Mouse (Mus musculus): Measurements from ENCODE around the gene Tom1. TPM values are rescaled to one million over a fixed set of nuclear protein-coding genes. Genes with fewer than 3 reads are reported as not detected.

The Tom1 gene
- polyA plus RNA-seq, 1 experiment from 2014 or later: 17.9 TPM

DNA sequence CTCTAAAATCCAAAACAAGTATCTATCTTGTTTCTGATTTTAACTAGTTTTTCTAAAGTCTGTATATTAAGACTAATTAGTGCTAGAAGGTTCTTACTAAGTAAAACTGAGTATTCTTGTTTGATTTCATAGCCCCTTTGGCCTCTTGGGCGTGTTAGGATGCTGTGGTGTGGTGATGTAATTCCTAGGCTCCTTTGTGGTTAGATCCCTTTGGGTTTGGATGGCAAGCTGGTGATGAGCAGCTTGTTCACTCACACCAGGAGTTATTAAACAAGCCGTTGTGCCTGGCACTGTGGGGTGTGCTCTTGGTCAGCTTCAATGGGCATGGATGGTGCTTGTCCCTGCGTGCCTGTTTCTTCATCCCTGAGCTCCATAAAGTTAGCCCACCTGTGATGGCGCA, 19.8 kb downstream of the Tom1 start:
- no peaks in the 10 kb centered on the region for H3K9me3 ChIP-seq (ENCODE audit: low read length)
- no peak overlapping the region for H3K9ac ChIP-seq (replicated peaks)
- H3K4me1 ChIP-seq (ENCODE audit: insufficient read depth): 0 out of 2 replicates have a peak, but pooled peaks cover under 1% of the 10 kb centered on the region
- ATAC-seq (no peak), DNase-seq (no peak)
- no peak overlapping the region for H3K4me2 ChIP-seq (ENCODE audit: low read depth, low read length)
- WGBS (ENCODE audit: insufficient replicate concordance): 83% methylated on average over 4 of the region's 4 CpGs
- no peaks in the 10 kb centered on the region for H3K27me3 ChIP-seq (ENCODE audit: insufficient read depth, low read length)
- H3K27ac ChIP-seq (ENCODE audit: low read depth): no peak overlapping the region
- no peak overlapping the region for H3K4me3 ChIP-seq (ENCODE audit: low read depth, low read length)
- peaks cover 24% of the 10 kb centered on the region for H3K36me3 ChIP-seq (replicated peaks; ENCODE audit: insufficient read depth, low read length)
- TF ChIP-seq CTCF (IDR thresholded peaks at IDR 0.05; ENCODE audit: low read depth): no peak
- TF ChIP-seq EP300 (IDR thresholded peaks at IDR 0.05; ENCODE audit: low read depth): no peak

- TF ChIP-seq EP300 (IDR thresholded peaks at IDR 0.05; ENCODE audit: low read depth) (no peak), CTCF (IDR thresholded peaks at IDR 0.05; ENCODE audit: low read depth) (no peak)
- Histone ChIP-seq H3K4me3 (ENCODE audit: low read depth, low read length) (no peak overlapping the region), H3K27me3 (ENCODE audit: insufficient read depth, low read length) (no peaks in the 10 kb centered on the region), H3K4me2 (ENCODE audit: low read depth, low read length) (no peak overlapping the region), H3K9ac (replicated peaks) (no peak overlapping the region), H3K36me3 (replicated peaks; ENCODE audit: insufficient read depth, low read length) (peaks cover 29% of the 10 kb centered on the region), H3K4me1 (ENCODE audit: insufficient read depth) (no peaks in the 10 kb centered on the region), H3K27ac (ENCODE audit: low read depth) (peak overlapping the region; percentile 16; the same call in 1 of the 2 replicates), H3K9me3 (ENCODE audit: low read length) (no peaks in the 10 kb centered on the region)
- no peak for DNase-seq
- no peak; the same call in 1 of the 2 replicates for ATAC-seq
- 63% methylated on average over 2 of the region's 2 CpGs for WGBS (ENCODE audit: insufficient replicate concordance)
Measured at GRCm38 (mm10) chr8:75055673-75056072, 22.2 kb downstream of the Tom1 start.

DNA sequence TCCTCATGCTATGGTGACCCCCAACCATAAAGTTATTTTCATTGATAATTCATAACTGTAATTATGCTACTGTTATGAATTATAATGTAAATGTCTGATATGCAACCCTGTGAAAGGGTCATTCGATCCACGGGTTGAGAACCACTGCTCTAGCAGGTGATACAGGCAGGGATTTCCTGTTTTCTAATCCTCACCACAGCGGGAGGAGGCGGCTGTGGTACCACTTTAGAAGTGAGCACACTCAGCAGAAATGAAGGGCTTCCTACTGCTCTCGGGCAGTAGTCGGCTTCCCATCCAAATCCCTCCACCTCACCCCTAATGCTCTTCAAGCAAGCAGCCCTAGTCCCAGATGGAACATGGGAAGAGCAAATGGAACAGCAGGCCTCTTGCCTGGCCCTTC, 26.5 kb downstream of the Tom1 start:
- no peak overlapping the region for H3K9ac ChIP-seq (replicated peaks)
- H3K27ac ChIP-seq (ENCODE audit: low read depth): no peak overlapping the region
- H3K4me1 ChIP-seq (ENCODE audit: insufficient read depth): no peaks in the 10 kb centered on the region
- no peak overlapping the region for H3K4me2 ChIP-seq (ENCODE audit: low read depth, low read length)
- peaks cover 34% of the 10 kb centered on the region for H3K36me3 ChIP-seq (replicated peaks; ENCODE audit: insufficient read depth, low read length)
- ATAC-seq (no peak), DNase-seq (no peak)
- H3K27me3 ChIP-seq (ENCODE audit: insufficient read depth, low read length): no peaks in the 10 kb centered on the region
- WGBS (ENCODE audit: insufficient replicate concordance): 57% methylated on average over 6 of the region's 6 CpGs
- H3K4me3 ChIP-seq (ENCODE audit: low read depth, low read length): no peak overlapping the region
- no peaks in the 10 kb centered on the region for H3K9me3 ChIP-seq (ENCODE audit: low read length)
- TF ChIP-seq CTCF (IDR thresholded peaks at IDR 0.05; ENCODE audit: low read depth) (no peak), EP300 (IDR thresholded peaks at IDR 0.05; ENCODE audit: low read depth) (no peak)

DNA sequence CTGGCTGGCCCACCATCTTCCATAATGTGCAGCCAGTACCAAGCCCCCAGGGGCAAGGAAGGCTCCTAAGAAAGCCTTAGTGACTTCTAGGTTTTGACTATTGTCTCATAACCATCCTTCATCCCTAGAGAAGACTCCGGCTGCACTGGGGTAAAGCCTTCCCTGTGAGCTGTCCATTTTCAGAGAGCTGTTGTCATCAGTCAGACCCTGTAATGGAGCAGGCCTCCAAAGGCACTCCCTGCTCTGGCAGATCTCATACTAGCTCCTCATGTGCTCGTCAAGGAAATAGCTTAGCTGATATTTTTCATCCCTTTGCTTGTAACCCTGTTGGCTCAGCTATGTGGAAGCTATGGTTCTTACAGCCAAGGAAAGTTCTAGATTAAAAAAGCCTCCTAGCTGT, 27.3 kb downstream of the Tom1 start:
- TF ChIP-seq EP300 (IDR thresholded peaks at IDR 0.05; ENCODE audit: low read depth) (no peak), CTCF (IDR thresholded peaks at IDR 0.05; ENCODE audit: low read depth) (no peak)
- Histone ChIP-seq H3K4me2 (ENCODE audit: low read depth, low read length) (no peak overlapping the region), H3K36me3 (replicated peaks; ENCODE audit: insufficient read depth, low read length) (peaks cover 38% of the 10 kb centered on the region), H3K9ac (replicated peaks) (no peak overlapping the region), H3K4me1 (ENCODE audit: insufficient read depth) (no peaks in the 10 kb centered on the region), H3K4me3 (ENCODE audit: low read depth, low read length) (no peak overlapping the region), H3K27ac (ENCODE audit: low read depth) (no peak overlapping the region), H3K27me3 (ENCODE audit: insufficient read depth, low read length) (no peaks in the 10 kb centered on the region), H3K9me3 (ENCODE audit: low read length) (no peaks in the 10 kb centered on the region)
- 72% methylated on average over 2 of the region's 2 CpGs for WGBS (ENCODE audit: insufficient replicate concordance)
- no peak for ATAC-seq
- DNase-seq: no peak

DNA sequence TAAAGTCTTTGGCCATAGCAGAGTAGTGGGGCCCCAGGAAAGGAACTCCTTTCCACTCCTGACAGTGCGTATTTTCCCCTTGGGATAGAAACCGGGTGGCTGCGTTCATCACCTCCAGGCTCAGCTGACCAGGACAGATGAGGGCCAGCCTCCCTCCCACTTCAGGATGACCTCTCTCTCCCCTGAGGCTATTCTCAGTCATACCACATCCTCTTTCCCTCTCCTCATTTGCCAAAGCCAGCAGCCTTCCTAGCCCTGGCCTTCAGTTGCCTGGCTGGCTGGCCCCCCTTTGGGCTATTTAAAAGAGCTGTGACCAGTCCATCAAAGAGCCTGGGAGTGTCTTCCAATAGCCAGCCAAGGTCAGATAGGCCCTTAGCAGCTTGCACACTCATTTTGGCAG, 29.8 kb downstream of the Tom1 start:
- peak; percentile 38; the same call in 1 of the 2 replicates for ATAC-seq
- WGBS (ENCODE audit: insufficient replicate concordance): 77% methylated on average over 3 of the region's 3 CpGs
- H3K4me2 ChIP-seq (ENCODE audit: low read depth, low read length): no peak overlapping the region
- no peak overlapping the region for H3K27ac ChIP-seq (ENCODE audit: low read depth)
- no peak overlapping the region for H3K4me3 ChIP-seq (ENCODE audit: low read depth, low read length)
- no peak overlapping the region for H3K9ac ChIP-seq (replicated peaks)
- no peak for TF ChIP-seq CTCF (IDR thresholded peaks at IDR 0.05; ENCODE audit: low read depth)
- TF ChIP-seq EP300 (IDR thresholded peaks at IDR 0.05; ENCODE audit: low read depth): no peak
- peaks cover 36% of the 10 kb centered on the region for H3K36me3 ChIP-seq (replicated peaks; ENCODE audit: insufficient read depth, low read length)
- no peak for DNase-seq
- H3K4me1 ChIP-seq (ENCODE audit: insufficient read depth): peaks cover 5% of the 10 kb centered on the region; the same call in 1 of the 2 replicates
- no peaks in the 10 kb centered on the region for H3K9me3 ChIP-seq (ENCODE audit: low read length)
- H3K27me3 ChIP-seq (ENCODE audit: insufficient read depth, low read length): no peaks in the 10 kb centered on the region

- 85% methylated on average over 3 of the region's 3 CpGs for WGBS (ENCODE audit: insufficient replicate concordance)
- H3K27me3 ChIP-seq (ENCODE audit: insufficient read depth, low read length): no peaks in the 10 kb centered on the region
Measured at GRCm38 (mm10) chr8:75064790-75065189, 31.3 kb downstream of the Tom1 start.

More at GRCm38 (mm10) chr8:75064790-75065189, 31.3 kb downstream of the Tom1 start:
- no peak overlapping the region for H3K4me2 ChIP-seq (ENCODE audit: low read depth, low read length)
- H3K36me3 ChIP-seq (replicated peaks; ENCODE audit: insufficient read depth, low read length): peaks cover 27% of the 10 kb centered on the region
- no peak overlapping the region for H3K9ac ChIP-seq (replicated peaks)
- no peaks in the 10 kb centered on the region for H3K9me3 ChIP-seq (ENCODE audit: low read length)
- no peak overlapping the region for H3K4me3 ChIP-seq (ENCODE audit: low read depth, low read length)
- DNase-seq (no peak), ATAC-seq (no peak)
- no peak overlapping the region for H3K27ac ChIP-seq (ENCODE audit: low read depth)
- TF ChIP-seq CTCF (IDR thresholded peaks at IDR 0.05; ENCODE audit: low read depth) (no peak), EP300 (IDR thresholded peaks at IDR 0.05; ENCODE audit: low read depth) (no peak)
- H3K4me1 ChIP-seq (ENCODE audit: insufficient read depth): peaks cover 5% of the 10 kb centered on the region; the same call in 1 of the 2 replicates

Data from liver, postnatal 0 days (tissue).